Mouse (Mus musculus) ES-Bruce4 (cell line): ENCODE results near the gene Trmt10b.

ENCODE experiments used
- CTCF ChIP-seq: IDR thresholded peaks from one replicate; pipeline ENCODE4 v1.8.1; 2011; ENCODE audit warnings: low read depth, low read length
- EP300 ChIP-seq: IDR thresholded peaks from 2 replicates; pipeline ENCODE4 v1.6.1; 2011; ENCODE audit warnings: low read depth, low read length; ENCODE audit not compliant: insufficient read depth
- POLR2A ChIP-seq: IDR thresholded peaks from one replicate; pipeline ENCODE4 v1.8.1; 2011; ENCODE audit warnings: low read length; ENCODE audit not compliant: insufficient read depth

DNA sequence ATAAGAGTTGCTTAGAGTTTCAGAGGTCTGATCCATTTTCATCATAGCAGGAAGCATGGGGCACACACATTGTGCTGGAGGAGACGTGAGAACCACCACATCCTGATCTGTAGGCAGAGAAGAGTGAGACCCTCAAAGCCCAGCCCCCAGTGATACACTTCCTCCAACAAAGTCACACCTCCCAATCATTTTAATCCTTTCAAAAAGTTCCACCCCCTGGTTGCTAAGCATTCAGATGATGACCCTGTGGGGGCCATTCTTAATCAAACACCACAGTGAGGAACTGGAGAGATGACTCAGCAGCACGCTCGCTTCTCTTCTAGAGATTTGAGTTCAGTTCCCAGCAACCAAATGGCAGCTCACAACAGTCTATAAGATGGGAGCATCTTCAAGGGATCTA lies 35.5 kb downstream of the Trmt10b start:
- TF ChIP-seq EP300 (no peak), CTCF (no peak), POLR2A (no peak)
